Mouse (Mus musculus) limb, embryonic 14.5 days (tissue): ENCODE results near the gene Pik3cb. TPM values are rescaled to one million over a fixed set of nuclear protein-coding genes. Genes with fewer than 3 reads are reported as not detected.

Experiments used
- ATAC-seq: fragments of 200-750 bp; cut with Nextera tagmentation; 2 replicates; pipeline ENCODE4 v1.8.0; 2017; ENCODE audit warnings: low read depth, moderate number of reproducible peaks, moderate TSS enrichment; ENCODE audit not compliant: low FRiP score
- DNase-seq: peaks from one replicate; pipeline ENCODE4 v3.0.0-alpha.2; 2015; ENCODE audit warnings: low spot score
- H3K27ac ChIP-seq: fragments of 300-500 bp; sonication (generic); replicated peaks from 2 replicates; pipeline ENCODE4 v1.5.1; 2014; ENCODE audit warnings: low read depth, mild to moderate bottlenecking, low read length, moderate library complexity, mixed read lengths
- H3K27me3 ChIP-seq: fragments of 300-500 bp; sonication (generic); 2 replicates; pipeline ENCODE4 v1.6.1; 2014; ENCODE audit warnings: low read length, mixed read lengths; ENCODE audit not compliant: control insufficient read depth, insufficient read depth
- H3K36me3 ChIP-seq: fragments of 300-500 bp; sonication (generic); 2 replicates; pipeline ENCODE4 v1.6.1; 2014; ENCODE audit warnings: mild to moderate bottlenecking, low read length, moderate library complexity, mixed read lengths; ENCODE audit not compliant: control insufficient read depth, insufficient read depth
- H3K4me1 ChIP-seq: fragments of 300-500 bp; sonication (generic); 2 replicates; pipeline ENCODE4 v1.6.1; 2014; ENCODE audit warnings: antibody characterized with exemption, low read length, mixed read lengths; ENCODE audit not compliant: control insufficient read depth, insufficient read depth
- H3K4me2 ChIP-seq: fragments of 300-500 bp; sonication (generic); replicated peaks from 2 replicates; pipeline ENCODE4 v1.6.1; 2014; ENCODE audit warnings: low read depth, mild to moderate bottlenecking, low read length, moderate library complexity; ENCODE audit not compliant: severe bottlenecking
- H3K4me3 ChIP-seq: fragments of 300-500 bp; sonication (generic); replicated peaks from 2 replicates; pipeline ENCODE4 v1.5.1; 2014; ENCODE audit warnings: low read length
- H3K9ac ChIP-seq: fragments of 300-500 bp; sonication (generic); 2 replicates; pipeline ENCODE4 v1.6.1; 2014; ENCODE audit warnings: mild to moderate bottlenecking, low read depth, low read length, moderate library complexity; ENCODE audit not compliant: severe bottlenecking
- H3K9me3 ChIP-seq: fragments of 300-500 bp; sonication (generic); 2 replicates; pipeline ENCODE4 v1.6.1; 2016; ENCODE audit warnings: low read length; ENCODE audit not compliant: control insufficient read depth
- POLR2A ChIP-seq: fragments of 200-500 bp; IDR thresholded peaks from 2 replicates; pipeline ENCODE4 v1.8.0; 2012; ENCODE audit warnings: inconsistent platforms, mild to moderate bottlenecking, moderate library complexity, borderline replicate concordance; ENCODE audit not compliant: insufficient read depth, insufficient read length; ENCODE audit errors: extremely low read depth
- whole genome bisulfite sequencing: fragments of 180-500 bp; shearing (Covaris S2); extraction: QIAGEN DNeasy Blood & Tissue Kit; methylation state at CpG from one replicate; pipeline ENCODE4 v1.1.7; 2014; 5-methylcytosine and 5-hydroxymethylcytosine counted together
- polyA plus RNA-seq, 2 experiments: library from polyadenylated mRNA; depleted of rRNA in 1 of 2; stranded (reverse) in 1 of 2; unstranded in 1 of 2; fragments of >200 nt; fragmentation: Nextera tagmentation in 1 of 2; extraction: Ambion mirVana in 1 of 2; gene quantifications; 2 replicates each; pipeline versions ENCODE4 v1.2.1 to v1.2.3; 2012 to 2014

The Pik3cb gene
- 2.4 and 3.1 TPM in 2 replicates for polyA plus RNA-seq (2012; rRNA removed)
- 1.0 and 1.1 TPM in 2 replicates for polyA plus RNA-seq (2014; fragmentation: Nextera tagmentation; extraction: Ambion mirVana)

- no peak for TF ChIP-seq POLR2A
- Histone ChIP-seq H3K9me3 (no peaks in the 10 kb centered on the region), H3K9ac (peak within 1 kb of the TSS; percentile 71), H3K4me2 (peak within 1 kb of the TSS; percentile 72), H3K4me3 (peak within 1 kb of the TSS; percentile 75), H3K27ac (0 out of 2 replicates have a peak within 1 kb of the TSS, but pooled peaks have one; percentile 26), H3K27me3 (peaks cover 13% of the 10 kb centered on the region; the same call in 1 of the 2 replicates), H3K4me1 (no peaks in the 10 kb centered on the region), H3K36me3 (no peaks in the 10 kb centered on the region)
- under 1% methylated on average over 49 of the region's 77 CpGs for WGBS
- ATAC-seq (peak; percentile 95), DNase-seq (peak; percentile 86)
Observed at GRCm38 (mm10) chr9:99140063-99140882, at the start of gene Pik3cb. Gene Pik3cb, minus strand, starts transcription at chr9:99140621.

GRCm38 (mm10) chr9:99183043-99183670, 42.7 kb upstream of the Pik3cb start:
- H3K9ac ChIP-seq: no peak overlapping the region
- H3K4me1 ChIP-seq: no peaks in the 10 kb centered on the region
- H3K9me3 ChIP-seq: no peaks in the 10 kb centered on the region
- H3K36me3 ChIP-seq: no peaks in the 10 kb centered on the region
- TF ChIP-seq POLR2A: no peak
- no peak overlapping the region for H3K4me2 ChIP-seq
- DNase-seq: no peak
- ATAC-seq: no peak
- H3K4me3 ChIP-seq: no peak overlapping the region
- H3K27ac ChIP-seq: no peak overlapping the region
- 86% methylated on average over 8 of the region's 8 CpGs for WGBS
- no peaks in the 10 kb centered on the region for H3K27me3 ChIP-seq

- Histone ChIP-seq H3K4me1 (no peaks in the 10 kb centered on the region), H3K27me3 (no peaks in the 10 kb centered on the region), H3K9ac (no peak overlapping the region), H3K4me2 (no peak overlapping the region), H3K27ac (no peak overlapping the region), H3K9me3 (no peaks in the 10 kb centered on the region), H3K36me3 (no peaks in the 10 kb centered on the region), H3K4me3 (no peak overlapping the region)
- TF ChIP-seq POLR2A: no peak
- WGBS: 86% methylated on average over 7 of the region's 7 CpGs
- DNase-seq (no peak), ATAC-seq (no peak)
Observed at GRCm38 (mm10) chr9:99182121-99182520, 41.7 kb upstream of the Pik3cb start.

- DNase-seq: no peak
Observed at GRCm38 (mm10) chr9:99180272-99180671, 39.9 kb upstream of the Pik3cb start.

DNA sequence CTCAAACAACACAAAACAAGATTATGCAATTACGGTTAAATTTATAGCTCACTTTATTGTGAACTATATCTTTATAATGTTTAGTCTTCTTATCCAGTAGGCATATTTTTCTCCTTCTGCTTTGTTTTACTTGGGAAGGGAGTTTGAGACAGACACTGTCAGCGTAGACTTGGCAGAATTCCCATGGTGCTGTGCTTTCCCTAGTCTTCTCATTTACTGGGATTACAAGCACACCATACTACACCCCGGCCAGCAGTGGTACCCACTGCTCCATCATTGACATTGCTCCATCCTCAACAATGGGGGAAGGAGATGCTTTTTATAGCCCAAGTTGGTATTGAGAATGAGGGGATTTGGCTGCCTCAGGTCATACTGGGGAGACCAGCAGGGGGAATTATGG, 38.3 kb upstream of the Pik3cb start:
- Histone ChIP-seq H3K4me2 (no peak overlapping the region), H3K27me3 (no peaks in the 10 kb centered on the region), H3K36me3 (no peaks in the 10 kb centered on the region), H3K4me3 (no peak overlapping the region), H3K27ac (no peak overlapping the region), H3K9me3 (no peaks in the 10 kb centered on the region), H3K4me1 (no peaks in the 10 kb centered on the region), H3K9ac (no peak overlapping the region)
- 83% methylated on average over 3 of the region's 3 CpGs for WGBS
- ATAC-seq (no peak), DNase-seq (no peak)
- no peak for TF ChIP-seq POLR2A

More at GRCm38 (mm10) chr9:99180272-99180671, 39.9 kb upstream of the Pik3cb start:
- no peak overlapping the region for H3K9ac ChIP-seq
- TF ChIP-seq POLR2A: no peak
- no peaks in the 10 kb centered on the region for H3K4me1 ChIP-seq
- H3K9me3 ChIP-seq: no peaks in the 10 kb centered on the region
- WGBS: 50% methylated on average over 8 of the region's 8 CpGs
- no peak overlapping the region for H3K4me3 ChIP-seq
- no peak overlapping the region for H3K27ac ChIP-seq
- H3K27me3 ChIP-seq: no peaks in the 10 kb centered on the region
- H3K4me2 ChIP-seq: no peak overlapping the region
- no peak for ATAC-seq
- no peaks in the 10 kb centered on the region for H3K36me3 ChIP-seq
